Mouse (Mus musculus): ENCODE measurements around the gene Gstt4.
"Not testable (repeated sequence)": the region's sequence is repeated elsewhere in the genome, so short reads cannot be mapped to it uniquely, and the experiment has no call there.

The Gstt4 gene

DNA sequence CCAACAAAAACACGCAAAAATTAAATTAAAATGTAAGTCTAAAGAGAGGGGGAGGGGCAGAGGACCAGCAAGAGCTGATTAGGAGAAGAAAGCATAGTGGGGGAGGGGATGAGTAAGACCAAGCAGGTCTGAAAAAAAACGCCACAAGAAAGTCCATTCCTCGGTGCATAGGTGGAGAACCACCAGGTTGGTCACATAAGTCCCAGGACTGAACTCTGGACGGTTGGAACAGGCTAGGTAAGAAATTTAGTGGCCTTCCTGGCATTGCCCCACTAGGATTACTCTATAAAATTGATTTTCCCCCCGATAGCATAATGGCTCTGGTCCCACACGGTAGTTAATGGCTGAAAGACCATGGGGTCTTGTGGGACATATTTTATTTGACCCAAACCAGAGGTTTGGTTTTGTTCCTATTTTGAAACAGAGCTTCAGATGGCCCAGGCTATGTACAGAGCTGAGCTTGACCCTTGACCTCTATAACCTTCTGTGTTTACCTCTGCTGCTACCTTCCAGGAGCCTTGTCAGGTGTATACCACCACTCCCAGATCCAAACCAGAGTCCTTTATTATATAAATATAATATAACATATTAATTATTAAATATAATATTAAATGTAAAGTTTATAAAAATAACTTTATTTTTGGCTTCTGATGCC is 33.1 kb downstream of the Gstt4 start:
- DNase-seq (ENCODE audit: low spot score), result no peak

GRCm38 (mm10) chr10:75788277-75788676 is 34.1 kb downstream of the Gstt4 start:
- DNase-seq (ENCODE audit: low spot score), result no peak

GRCm38 (mm10) chr10:75785442-75785841 is 36.9 kb downstream of the Gstt4 start:
- DNase-seq (ENCODE audit: low spot score), result no peak

DNA sequence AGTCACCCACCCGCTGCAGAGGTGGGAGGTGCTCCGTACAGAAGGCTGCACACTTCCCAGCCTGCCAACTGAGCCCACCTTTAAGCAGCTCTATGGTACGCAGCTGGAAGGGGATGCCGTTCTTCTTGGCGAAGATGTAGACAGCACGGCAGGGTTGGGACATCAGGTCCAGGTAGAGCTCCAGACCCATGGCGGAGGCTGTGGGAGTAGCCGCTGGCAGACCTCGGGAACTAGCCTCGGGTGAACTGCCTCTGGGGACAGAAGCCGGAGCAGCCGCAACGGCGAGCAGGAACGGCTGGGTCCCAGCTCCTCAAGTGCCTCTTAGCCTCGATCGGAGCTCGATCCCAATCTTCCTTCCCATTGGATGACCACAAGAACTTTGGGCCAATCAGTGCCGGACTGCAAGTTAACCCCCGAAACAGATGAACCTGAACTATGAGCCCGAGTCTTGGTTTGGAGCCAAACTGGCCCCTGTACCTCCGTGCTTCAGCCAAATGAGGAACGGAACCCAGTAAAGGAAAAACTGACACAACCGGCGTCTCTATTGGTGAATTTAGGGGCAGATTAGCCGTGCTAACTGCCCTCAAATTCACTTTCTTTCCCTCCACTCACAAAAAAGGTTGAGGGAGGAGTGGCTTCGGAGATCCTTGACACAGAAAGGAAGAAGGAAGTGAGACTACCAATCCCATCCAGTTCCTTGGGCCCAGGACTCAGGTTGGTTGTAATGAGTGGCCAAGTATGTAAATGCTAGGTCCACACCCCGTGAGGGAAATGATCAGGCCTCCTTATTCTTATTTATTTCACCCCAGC is 41.4 kb downstream of the Gstt4 start, which contains the start of the genes Gm20441 and Gstt3:
Gene Gm20441 (minus strand): TSS at position 186 of the 810 bp plus-strand sequence.
Gene Gstt3 (minus strand): TSS at position 646 of the 810 bp plus-strand sequence.
- no peak for DNase-seq (ENCODE audit: low spot score)

DNA sequence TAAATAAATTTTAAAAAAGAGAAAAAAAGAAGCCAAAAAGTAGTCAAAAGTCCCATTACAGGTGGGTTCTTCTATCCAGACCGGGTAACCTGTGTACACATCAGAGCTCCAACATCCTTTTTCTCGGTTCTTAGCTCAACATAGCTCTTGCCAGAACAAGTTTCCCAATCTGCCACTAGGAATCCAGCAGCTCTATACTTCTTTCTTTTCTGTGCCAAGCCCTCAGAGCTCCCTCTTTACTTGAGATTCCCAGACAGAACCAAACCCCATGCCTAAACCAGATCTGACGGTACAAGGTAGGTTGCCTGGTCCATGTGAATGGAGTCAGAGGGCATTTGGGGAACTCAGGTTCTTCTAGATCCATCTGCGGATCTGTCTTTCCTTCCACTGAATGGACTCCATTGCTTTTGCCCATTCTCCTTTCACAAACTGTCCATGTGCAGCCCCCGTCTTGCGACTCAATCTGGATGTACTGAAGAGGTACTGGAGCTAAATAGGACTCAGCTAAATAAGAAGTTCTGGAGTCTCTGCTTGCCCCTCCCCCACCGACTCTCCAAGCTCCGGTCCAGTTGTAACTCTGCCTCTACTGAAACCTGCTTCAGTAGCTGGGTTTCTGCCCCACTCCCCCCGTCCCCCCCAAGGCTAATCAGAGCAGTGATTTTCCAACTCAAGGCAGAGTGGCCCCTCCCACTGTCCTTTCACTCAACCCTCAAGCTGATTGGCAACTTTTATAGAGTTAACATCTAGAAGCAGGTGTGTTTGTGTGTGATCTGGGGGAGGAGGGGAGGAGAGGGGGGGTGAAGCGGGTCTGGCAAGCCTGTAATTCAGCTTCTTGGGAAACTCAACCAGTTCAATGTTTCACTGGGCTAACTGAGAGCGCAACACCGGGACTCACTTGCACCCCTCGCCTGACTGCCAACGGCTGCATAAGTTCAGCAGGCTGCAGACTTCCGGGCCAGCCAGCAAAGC is 42.9 kb downstream of the Gstt4 start:
- no peak for DNase-seq (ENCODE audit: low spot score)

DNA sequence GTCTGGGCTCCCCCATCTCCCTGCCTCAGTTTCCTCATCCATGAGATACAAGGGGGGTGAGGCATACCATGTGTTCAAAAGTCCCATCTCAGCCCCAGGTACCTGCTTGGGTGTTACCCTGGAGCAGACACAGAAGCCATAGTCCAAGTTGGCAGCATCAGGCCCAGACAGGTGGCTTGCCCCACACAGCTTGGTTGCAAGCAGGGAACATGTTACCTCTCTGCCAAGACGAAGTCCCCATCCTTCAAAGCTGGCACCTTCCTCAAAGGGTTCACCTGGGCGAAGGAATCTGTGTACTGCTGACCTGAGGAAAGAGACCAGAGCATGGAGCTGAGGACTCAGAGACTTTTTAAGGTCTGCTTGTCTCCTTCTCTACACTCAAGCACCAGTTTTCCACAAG is 44.5 kb downstream of the Gstt4 start:
- DNase-seq (ENCODE audit: low spot score), result no peak

- no peak for DNase-seq (ENCODE audit: low spot score)
Observed at GRCm38 (mm10) chr10:75776562-75776961, 45.8 kb downstream of the Gstt4 start.

DNA sequence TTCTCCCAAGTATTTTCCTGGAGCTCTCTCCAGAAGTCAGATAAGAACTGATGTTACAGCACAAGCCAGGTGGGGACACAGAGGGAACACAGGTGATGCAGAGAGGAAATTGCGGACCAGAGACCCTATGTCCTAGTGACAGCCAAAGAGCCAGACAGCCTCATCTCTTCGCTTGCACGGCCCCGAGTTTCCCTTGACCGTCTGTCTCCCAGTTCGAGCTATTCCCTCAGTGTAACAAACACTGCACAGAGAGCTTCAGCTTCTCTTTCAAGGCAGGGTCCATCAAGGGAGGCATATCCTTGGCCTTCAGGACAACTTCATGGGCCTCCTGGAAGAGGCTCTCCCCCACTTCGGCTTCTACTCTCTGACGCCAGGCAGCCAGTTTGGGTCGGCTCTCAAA is 47.8 kb downstream of the Gstt4 start:
- DNase-seq (ENCODE audit: low spot score), result no peak

- DNase-seq (ENCODE audit: low spot score), result no peak
Observed at GRCm38 (mm10) chr10:75774102-75774501, 48.2 kb downstream of the Gstt4 start.

- peak; percentile 84 for DNase-seq (ENCODE audit: low spot score)
Observed at GRCm38 (mm10) chr10:75772795-75773664, 49.3 kb downstream of the Gstt4 start, which contains the start of gene Ddt. Gene Ddt (minus strand): TSS chr10:75773414.

- not testable (repeated sequence) for DNase-seq (ENCODE audit: low spot score)
Observed at GRCm38 (mm10) chr10:75767756-75768155, 54.6 kb downstream of the Gstt4 start.

DNA sequence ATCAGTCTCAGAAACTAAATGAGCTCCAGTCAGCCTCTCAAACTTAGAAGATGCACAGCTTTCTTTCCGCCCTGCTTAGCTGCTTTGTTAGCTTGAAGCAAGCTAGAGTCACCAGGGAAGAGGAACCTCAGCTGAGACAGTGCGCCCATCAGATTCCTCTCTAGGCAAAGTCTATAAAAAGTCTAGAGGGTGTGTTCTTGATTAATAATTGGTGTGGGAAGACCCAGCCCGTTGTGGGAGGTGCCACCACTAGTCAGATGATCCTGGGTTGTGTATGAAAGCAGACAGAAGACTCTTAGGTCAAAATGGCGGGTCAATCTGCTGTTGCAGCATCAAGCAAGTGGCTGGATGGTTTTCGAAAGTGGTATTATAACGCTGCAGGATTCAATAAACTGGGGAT is 55.5 kb downstream of the Gstt4 start:
- DNase-seq (ENCODE audit: low spot score), result no peak

Data from left cerebral cortex, adult 11 months (tissue).